Mouse (Mus musculus): ENCODE results near the gene Tenm2. TPM values are rescaled to one million over a fixed set of nuclear protein-coding genes. Genes with fewer than 3 reads are reported as not detected.

Tenm2 gene
- total and polyA plus RNA-seq, 3 experiments = not detected

GRCm38 (mm10) chr11:37118058-37118457 lies 117.7 kb downstream of the Tenm2 start:
- TF ChIP-seq E2F4 (IDR thresholded peaks at IDR 0.05; ENCODE audit: borderline replicate concordance, low read depth, low read length) (no peak), RAD21 (IDR thresholded peaks at IDR 0.05; ENCODE audit: low read depth, low read length) (no peak), POLR2A (IDR thresholded peaks at IDR 0.05; ENCODE audit: control insufficient read depth in 1 of 2, insufficient read depth in 1 of 2, low read depth in 1 of 2, low read length in 2 of 2, poor library complexity in 1 of 2) (no peak), SIN3A (IDR thresholded peaks at IDR 0.05; ENCODE audit: low read length) (no peak), CHD1 (IDR thresholded peaks at IDR 0.05; ENCODE audit: low read depth, low read length) (no peak), GABPA (IDR thresholded peaks at IDR 0.05; ENCODE audit: low read depth, low read length) (no peak)
- H3K9ac ChIP-seq (ENCODE audit: control insufficient read depth, low read depth, low read length, poor library complexity, severe bottlenecking) = no peak overlapping the region
- H3K79me2 ChIP-seq (ENCODE audit: control insufficient read depth, insufficient read depth, low read length, poor library complexity) = no peaks in the 10 kb centered on the region
- no peaks in the 10 kb centered on the region for H3K27me3 ChIP-seq (ENCODE audit: control insufficient read depth in 1 of 2, insufficient read depth in 2 of 2, low read length in 2 of 2)
- no peak overlapping the region for H3K4me3 ChIP-seq (ENCODE audit: control insufficient read depth in 1 of 2, insufficient read depth in 1 of 2, low read depth in 2 of 2, low read length in 2 of 2)
- no peak overlapping the region for H3K27ac ChIP-seq (ENCODE audit: control insufficient read depth, low read depth, low read length)
- H3K36me3 ChIP-seq (ENCODE audit: control insufficient read depth in 1 of 2, insufficient read depth in 2 of 2, low read length in 2 of 2) = no peaks in the 10 kb centered on the region
- H3K4me1 ChIP-seq (ENCODE audit: control insufficient read depth in 1 of 2, insufficient read depth in 2 of 2, low read length in 2 of 2) = no peaks in the 10 kb centered on the region
- no peak for DNase-seq (ENCODE audit: low read depth, low spot score)
- H3K9me3 ChIP-seq (replicated peaks; ENCODE audit: insufficient read depth, low read length) = no peaks in the 10 kb centered on the region

GRCm38 (mm10) chr11:37115188-37115587 lies 120.6 kb downstream of the Tenm2 start:
- H3K4me1 ChIP-seq (ENCODE audit: control insufficient read depth in 1 of 2, insufficient read depth in 2 of 2, low read length in 2 of 2) = no peaks in the 10 kb centered on the region
- no peak overlapping the region for H3K9ac ChIP-seq (ENCODE audit: control insufficient read depth, low read depth, low read length, poor library complexity, severe bottlenecking)
- no peaks in the 10 kb centered on the region for H3K9me3 ChIP-seq (replicated peaks; ENCODE audit: insufficient read depth, low read length)
- no peaks in the 10 kb centered on the region for H3K79me2 ChIP-seq (ENCODE audit: control insufficient read depth, insufficient read depth, low read length, poor library complexity)
- TF ChIP-seq MXI1 (IDR thresholded peaks at IDR 0.05; ENCODE audit: low read depth, low read length) = no peak
- no peak overlapping the region for H3K4me3 ChIP-seq (ENCODE audit: control insufficient read depth in 1 of 2, insufficient read depth in 1 of 2, low read depth in 2 of 2, low read length in 2 of 2)
- no peak for DNase-seq (ENCODE audit: low read depth, low spot score)
- no peak overlapping the region for H3K27ac ChIP-seq (ENCODE audit: control insufficient read depth, low read depth, low read length)
- no peaks in the 10 kb centered on the region for H3K27me3 ChIP-seq (ENCODE audit: control insufficient read depth in 1 of 2, insufficient read depth in 2 of 2, low read length in 2 of 2)
- no peaks in the 10 kb centered on the region for H3K36me3 ChIP-seq (ENCODE audit: control insufficient read depth in 1 of 2, insufficient read depth in 2 of 2, low read length in 2 of 2)

GRCm38 (mm10) chr11:37107069-37107468 lies 128.7 kb downstream of the Tenm2 start:
- Histone ChIP-seq H3K4me1 (ENCODE audit: control insufficient read depth in 1 of 2, insufficient read depth in 2 of 2, low read length in 2 of 2) (no peaks in the 10 kb centered on the region), H3K79me2 (ENCODE audit: control insufficient read depth, insufficient read depth, low read length, poor library complexity) (no peaks in the 10 kb centered on the region), H3K9me3 (replicated peaks; ENCODE audit: insufficient read depth, low read length) (no peaks in the 10 kb centered on the region), H3K4me3 (ENCODE audit: control insufficient read depth in 1 of 2, insufficient read depth in 1 of 2, low read depth in 2 of 2, low read length in 2 of 2) (no peak overlapping the region), H3K9ac (ENCODE audit: control insufficient read depth, low read depth, low read length, poor library complexity, severe bottlenecking) (no peak overlapping the region), H3K27me3 (ENCODE audit: control insufficient read depth in 1 of 2, insufficient read depth in 2 of 2, low read length in 2 of 2) (no peaks in the 10 kb centered on the region), H3K36me3 (ENCODE audit: control insufficient read depth in 1 of 2, insufficient read depth in 2 of 2, low read length in 2 of 2) (no peaks in the 10 kb centered on the region), H3K27ac (ENCODE audit: control insufficient read depth, low read depth, low read length) (no peak overlapping the region)
- TF ChIP-seq ZC3H11A (IDR thresholded peaks at IDR 0.05; ENCODE audit: low read depth, low read length) = no peak
- no peak for TF ChIP-seq USF1 (IDR thresholded peaks at IDR 0.05; ENCODE audit: low read depth, low read length)
- TF ChIP-seq NRF1 (IDR thresholded peaks at IDR 0.05; ENCODE audit: insufficient read depth, low read depth, low read length, poor library complexity, severe bottlenecking) = no peak
- TF ChIP-seq MYC (IDR thresholded peaks at IDR 0.05; ENCODE audit: low read depth, low read length) = no peak
- TF ChIP-seq ZMIZ1 (IDR thresholded peaks at IDR 0.05; ENCODE audit: low read depth, low read length) = no peak
- no peak for TF ChIP-seq E2F4 (IDR thresholded peaks at IDR 0.05; ENCODE audit: borderline replicate concordance, low read depth, low read length)
- no peak for TF ChIP-seq ZNF384 (IDR thresholded peaks at IDR 0.05; ENCODE audit: low read depth, low read length)
- no peak for TF ChIP-seq MEF2A (IDR thresholded peaks at IDR 0.05; ENCODE audit: extremely low read depth, insufficient replicate concordance, low read depth, low read length, poor library complexity, severe bottlenecking)
- no peak for DNase-seq (ENCODE audit: low read depth, low spot score)

All from MEL (cell line).